Mouse (Mus musculus): ENCODE data around the gene Lrrc28.

Lrrc28 gene

GRCm38 (mm10) chr7:67483698-67484097 is 161.4 kb downstream of the Lrrc28 start:
- DNase-seq = no peak

- peak; percentile 43 for DNase-seq
These were observed 165.3 kb downstream of the Lrrc28 start for GRCm38 (mm10) chr7:67479576-67480413.

DNA sequence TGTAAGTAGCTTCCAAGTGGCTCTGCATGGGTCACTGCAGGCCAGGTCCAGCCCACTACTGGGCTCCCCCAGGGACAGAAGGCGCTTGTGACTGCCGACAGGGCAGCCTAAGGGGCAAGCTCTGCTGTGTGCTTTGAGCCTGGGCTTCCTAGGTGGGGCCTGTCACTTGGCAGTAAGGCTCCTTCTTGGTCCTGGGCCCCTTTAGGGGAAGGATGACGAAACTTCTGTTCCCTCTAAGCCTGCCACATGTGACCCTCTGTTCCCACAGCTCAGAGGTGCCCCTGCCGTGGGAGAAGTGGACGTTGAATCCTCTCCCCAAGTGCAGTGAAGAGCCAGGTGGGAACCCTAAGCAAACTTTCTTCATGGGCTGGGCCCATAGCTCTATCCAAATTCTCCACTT is 165.9 kb downstream of the Lrrc28 start:
- no peak for DNase-seq

DNA sequence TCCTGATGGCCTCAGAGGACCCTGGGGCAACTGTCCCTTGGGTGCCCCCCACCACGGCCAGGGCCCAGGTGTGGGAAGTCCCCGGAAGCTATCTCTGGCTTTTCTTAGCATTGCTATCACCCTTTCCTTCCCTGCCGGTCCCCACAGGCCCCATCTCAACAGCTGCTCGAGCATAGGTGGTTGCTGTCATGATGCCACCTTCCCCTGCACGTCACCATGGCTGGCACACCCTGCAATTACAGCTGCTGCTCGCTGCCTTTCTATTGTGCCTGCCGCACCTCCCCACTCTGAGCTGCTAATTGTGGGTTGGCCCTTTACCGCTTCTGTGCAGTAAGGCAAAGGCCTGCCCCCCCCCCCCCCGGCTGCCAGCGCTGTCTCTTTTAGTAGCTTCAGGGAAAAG is 167.1 kb downstream of the Lrrc28 start:
- no peak for DNase-seq

GRCm38 (mm10) chr7:67471295-67471694 is 173.8 kb downstream of the Lrrc28 start:
- DNase-seq = no peak

GRCm38 (mm10) chr7:67468802-67469408 is 176.2 kb downstream of the Lrrc28 start:
- no peak for DNase-seq

DNA sequence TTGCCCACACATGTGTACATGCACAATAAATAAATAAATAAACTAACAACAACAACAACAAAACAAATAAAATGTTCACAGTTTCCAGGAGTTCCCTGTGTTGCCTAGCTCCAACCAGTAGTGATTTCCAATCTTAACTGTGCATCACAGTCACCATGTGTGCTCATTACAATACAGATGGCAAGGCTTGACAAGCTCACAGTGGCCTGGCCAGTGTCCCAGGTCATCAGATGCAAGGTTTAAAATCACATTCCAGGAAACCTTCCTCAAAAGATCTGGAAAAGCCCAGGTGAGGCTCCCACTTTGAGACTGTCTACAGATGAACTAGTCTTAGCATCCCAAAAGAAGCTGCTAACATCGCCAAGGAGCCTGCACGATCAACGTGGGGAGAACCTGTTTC is 176.9 kb downstream of the Lrrc28 start:
- no peak for DNase-seq

GRCm38 (mm10) chr7:67466322-67466721 is 178.7 kb downstream of the Lrrc28 start:
- DNase-seq = no peak

- no peak for DNase-seq
These were observed 180.4 kb downstream of the Lrrc28 start for GRCm38 (mm10) chr7:67464633-67465032.

DNA sequence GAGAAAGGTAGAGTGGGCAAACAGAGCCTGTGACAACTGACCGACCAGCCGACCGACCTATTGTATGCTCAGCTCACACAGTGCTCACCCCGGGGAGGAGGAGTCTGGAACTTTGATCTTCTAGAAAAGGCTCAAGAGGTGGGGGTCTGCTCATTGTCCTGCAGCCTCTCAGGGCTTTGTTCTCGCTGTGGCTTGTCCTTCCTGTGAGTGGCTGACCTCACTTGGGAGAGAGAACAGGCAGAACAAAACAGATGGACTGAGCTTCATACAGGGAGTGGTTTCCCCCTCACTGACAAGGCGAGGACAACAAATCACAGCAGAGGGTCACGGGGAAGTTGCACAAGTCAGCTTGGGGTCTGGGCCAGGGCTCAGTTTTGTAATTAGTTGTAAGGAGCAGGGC is 181.5 kb downstream of the Lrrc28 start:
- DNase-seq = peak; percentile 78
